Mouse (Mus musculus) c-Kit-positive CD71-negative TER-119-negative erythroid progenitor cells, embryonic 14.5 days (primary cell): ENCODE data around the gene Fau.
"Not testable (repeated sequence)": the region's sequence is repeated elsewhere in the genome, so short reads cannot be mapped to it uniquely, and the experiment has no call there.

ENCODE experiments used
- DNase-seq: peaks from one replicate; pipeline ENCODE4 v3.0.0-alpha.2; 2013; ENCODE audit warnings: low read depth

The Fau gene

DNA sequence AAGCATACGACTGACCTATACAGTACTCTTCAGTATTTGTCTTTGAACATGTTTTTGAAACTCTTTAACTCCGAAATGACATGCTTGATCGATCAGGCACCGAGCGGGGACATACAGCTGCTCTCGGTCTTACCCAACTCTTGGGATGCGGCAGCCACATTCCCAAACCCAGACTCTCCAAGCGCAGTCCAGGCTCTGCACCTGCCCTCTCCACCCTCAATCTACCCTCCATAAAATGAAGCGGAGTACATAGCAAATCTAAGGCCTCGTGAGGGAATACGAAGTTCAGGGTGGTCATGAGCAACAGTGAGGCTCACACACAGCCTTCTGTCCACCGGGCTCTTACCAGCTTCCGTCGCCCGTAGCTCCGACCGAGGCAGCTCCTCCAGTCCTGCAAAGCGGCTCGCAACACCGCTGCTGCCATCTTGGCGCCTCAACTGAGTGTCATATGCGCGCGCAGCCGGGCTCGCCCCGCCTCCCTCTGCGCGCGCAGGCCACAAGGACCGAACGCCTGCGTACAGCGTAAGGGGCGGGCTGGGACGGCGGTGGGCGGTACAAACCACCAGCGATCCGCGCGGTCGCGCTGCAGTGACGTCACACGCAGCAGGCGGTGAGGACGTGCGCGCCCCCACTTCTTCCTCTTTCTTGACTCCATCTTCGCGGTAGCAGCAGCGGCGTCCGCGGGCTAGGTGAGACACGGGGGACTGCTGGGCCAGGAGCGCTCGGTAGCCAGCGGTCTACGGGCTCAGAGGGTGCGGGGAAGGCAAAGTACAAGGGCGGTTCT, at the start of gene Fau, which contains the start of gene Mrpl49:
Gene Fau, plus strand, starts transcription at position 532 of the 784 bp plus-strand sequence.
Gene Mrpl49, minus strand, starts transcription at position 473 of the 784 bp plus-strand sequence.
- DNase-seq, result peak; percentile 94

DNA sequence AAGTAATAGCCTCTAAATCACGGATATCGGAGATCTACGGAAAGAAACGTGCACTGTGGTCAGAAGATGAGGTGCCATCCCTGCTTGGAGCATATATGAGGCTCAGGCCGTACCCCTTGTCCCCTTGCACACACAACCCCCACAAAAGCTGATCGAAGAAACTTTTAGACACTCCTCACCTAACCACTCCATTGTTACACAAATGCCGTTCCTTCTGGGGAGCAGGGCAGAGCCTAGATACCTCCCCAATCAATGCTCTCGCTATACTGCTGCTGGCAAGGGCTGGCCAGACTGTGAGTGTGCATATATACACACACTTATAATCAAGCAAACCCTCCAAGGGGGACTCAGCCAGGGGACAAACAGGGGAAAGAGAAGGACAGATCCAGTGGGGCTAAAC, 48.5 kb upstream of the Fau start:
- DNase-seq, result no peak

DNA sequence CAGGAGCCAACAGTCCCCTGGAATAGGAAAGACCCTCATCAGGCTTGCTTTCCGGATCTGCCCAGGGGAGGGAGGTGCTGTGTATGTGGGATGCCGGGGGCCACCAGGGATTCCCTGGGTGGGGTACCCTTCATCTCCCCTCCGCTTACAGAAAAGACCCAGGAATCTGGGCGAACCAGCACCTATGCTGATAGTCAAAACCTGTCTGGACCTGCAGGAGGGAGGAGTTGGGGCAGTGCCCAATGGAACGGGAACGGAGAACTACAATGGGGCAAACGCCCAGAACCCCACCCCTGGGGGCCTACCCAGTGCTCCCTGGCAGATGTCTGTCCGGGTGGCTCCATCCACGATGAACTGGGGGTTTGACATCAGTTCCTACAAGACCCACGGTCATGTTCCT, 44.0 kb upstream of the Fau start:
- DNase-seq, result no peak

DNA sequence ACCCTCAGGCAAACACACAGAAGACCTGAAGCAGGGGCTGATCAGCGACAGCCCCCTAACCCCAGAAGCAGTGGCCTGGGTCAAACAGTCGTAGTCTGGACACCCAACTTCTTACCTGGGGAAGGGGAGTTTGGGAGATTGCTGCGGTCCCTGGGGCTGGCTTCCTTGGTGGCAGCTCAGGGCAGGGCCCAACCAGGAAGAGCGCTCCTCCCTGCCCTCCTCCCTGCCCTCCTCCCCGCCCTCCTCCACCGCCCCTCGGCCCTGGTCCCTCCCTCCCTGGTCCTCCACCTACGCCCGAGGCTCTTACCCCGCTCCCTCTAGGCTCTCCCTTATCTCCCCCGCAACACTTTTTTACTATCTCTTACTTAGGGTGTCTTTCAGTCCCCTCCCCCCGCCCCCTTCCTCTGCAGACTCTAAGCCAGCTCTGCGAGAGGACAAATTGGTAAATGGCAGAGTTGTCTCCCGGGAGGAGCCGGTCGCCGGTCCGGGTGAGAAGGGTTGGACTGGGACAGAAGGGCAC, 42.6 kb upstream of the Fau start:
- peak; percentile 52 for DNase-seq

DNA sequence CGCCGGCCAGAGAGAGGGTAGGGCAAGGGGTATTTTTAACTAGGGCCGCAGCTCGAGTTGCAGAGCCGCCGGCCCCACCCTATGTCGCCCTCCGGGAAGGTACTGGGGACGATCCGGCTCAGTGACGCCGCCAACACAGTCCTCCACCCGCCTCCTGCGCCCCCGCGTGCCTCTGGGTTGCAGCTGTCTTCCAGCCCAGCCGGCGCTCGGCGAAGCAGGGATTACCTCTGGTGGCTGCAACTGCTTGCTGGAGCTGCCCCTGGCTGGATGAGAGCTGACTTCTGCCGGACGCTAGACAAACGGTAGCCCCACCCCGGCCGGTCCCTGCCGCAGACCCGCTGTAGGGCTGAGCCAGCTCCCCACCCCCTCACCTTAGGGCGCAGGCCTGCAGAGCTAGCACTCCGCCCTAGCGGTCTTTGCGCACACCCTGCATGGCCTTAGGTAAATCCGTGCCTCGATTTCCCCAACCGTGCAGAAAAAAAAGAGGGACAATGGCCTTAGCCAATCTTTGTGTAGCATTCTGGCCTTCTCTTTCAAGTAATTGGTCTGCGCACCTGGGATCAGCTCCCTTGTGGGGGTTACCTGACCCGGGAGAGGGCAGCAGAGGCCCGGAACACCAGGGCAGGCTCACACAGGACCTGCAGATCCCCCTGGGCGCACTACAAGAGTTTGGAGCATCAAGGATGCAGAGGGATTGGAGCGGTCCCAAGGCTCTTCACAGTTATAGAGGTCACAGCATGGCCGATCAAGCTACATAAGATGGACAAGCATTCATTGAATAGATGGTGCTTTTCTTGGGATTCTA, 41.9 kb upstream of the Fau start, which contains the start of gene Capn1:
Gene Capn1, minus strand, starts transcription at position 387 of the 805 bp plus-strand sequence.
- peak; percentile 49 for DNase-seq

DNA sequence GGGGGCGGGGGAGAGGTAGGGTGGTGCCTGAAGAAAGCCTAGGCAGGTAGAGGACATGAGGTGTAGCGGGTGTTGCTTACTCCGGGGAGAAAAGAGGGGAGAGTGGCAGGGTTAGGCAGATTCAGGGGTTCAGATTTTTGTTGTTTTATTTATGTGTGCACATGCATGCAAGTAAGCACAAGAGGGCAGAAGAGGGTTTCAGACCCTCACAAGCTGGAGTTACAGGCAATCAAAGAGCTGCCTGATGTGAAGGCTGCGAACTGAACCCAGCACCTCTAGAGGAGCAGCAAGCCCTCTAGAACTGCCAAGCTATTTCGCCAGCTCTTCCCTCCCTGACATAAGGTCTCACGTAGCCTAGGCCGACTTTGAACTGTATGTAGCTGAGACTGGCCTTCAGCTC, 41.1 kb upstream of the Fau start:
- no peak for DNase-seq

DNA sequence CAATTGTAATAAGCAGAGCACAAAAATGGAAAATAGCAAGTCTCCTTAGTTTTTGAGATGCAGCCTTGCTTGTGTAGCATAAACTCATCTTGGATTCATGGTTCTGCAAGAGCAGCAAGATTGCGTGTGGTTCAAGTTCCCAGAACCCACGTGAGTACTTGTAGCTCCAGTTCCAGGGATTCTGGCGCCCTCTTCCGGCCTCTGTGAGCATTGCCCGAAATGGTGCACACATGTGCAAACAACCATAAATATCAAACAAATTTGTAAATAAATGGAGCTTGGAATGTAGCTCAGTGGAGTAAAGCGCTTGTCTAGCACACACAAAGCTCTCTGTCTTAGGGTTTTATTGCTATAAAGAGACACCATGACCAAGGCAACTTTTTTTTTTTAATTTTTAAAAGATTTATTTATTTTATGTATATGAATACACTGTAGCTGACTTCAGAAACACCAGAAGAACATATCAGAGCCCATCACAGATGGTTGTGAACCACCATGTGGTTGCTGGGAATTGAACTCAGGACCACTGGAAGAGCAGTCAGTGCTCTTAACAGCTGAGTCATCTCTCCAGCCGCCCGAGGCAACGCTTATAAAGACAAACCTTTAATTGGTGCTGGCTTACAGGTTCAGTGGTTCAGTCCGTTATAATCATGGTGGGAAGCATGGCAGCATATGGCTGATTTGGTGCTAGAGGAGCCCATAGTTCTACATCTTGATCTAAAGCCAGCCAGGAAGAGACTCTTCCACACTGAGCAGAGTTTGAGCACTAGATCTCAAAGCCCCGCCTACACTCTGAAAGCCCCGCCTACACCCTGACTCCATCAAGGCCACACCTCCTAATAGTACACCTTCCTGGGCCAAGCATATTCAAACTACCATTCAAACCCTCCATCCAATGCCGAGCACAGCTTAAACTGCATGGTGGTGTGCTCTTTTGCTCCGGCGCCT, 39.2 kb upstream of the Fau start:
- peak; percentile 88 for DNase-seq

DNA sequence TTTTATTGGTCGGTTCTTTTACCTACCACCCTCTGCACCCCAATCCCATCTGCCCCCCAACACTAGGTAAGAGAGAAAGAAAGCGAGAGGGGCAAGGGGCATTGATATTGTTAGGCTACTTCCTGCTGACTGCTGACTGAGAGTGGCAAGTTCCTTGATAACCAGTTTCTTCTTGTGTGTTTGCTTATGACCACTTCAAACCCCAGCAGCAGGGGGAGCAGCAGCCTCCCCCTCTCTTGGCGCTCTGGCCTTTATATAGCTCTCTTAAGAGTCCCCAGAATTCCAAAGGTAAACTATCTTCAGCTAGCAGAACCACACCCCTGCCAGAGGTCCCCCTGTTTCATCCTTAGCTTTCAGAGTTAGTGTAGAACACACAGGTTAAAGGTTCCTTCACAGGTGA, 37.4 kb upstream of the Fau start:
- no peak for DNase-seq

DNA sequence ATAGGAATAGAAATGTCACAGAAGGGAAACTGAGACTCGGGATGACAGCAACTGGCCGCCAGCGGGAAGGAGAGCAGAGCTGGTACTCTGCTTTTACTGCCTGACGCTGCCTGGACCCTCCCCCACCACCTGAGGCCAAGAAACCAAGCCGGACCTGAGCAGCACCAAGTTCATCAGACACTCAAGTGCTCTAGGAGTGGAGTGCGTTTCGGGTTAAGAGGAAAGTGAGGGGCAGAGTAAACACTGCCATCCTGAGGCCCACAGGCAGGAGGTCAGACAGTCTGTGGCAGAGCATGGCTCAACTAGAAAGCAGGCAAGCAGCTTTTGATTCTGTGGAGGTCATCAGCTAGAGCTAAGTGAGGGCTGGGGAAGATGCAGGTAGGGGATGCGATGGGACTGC, 34.6 kb upstream of the Fau start:
- no peak for DNase-seq

DNA sequence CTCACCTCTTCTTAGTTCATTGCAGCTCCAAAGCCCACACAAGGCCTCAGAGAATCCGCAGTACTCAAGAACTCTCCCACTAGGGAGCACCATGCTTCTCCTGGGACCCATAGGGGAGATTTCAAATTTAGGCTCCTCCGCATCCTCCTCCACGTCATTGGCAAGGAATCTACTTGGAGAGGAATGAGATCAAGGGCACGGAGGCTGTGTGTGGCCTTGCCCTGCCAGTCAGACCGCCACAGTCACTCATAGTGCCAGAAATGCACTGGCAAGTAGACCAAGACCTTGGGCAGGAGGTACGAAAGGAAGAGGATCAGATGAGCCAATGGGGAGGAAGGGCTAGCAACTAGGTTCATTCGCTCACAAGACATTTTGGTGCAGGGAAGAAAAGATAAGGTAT, 33.7 kb upstream of the Fau start:
- DNase-seq, result no peak

DNA sequence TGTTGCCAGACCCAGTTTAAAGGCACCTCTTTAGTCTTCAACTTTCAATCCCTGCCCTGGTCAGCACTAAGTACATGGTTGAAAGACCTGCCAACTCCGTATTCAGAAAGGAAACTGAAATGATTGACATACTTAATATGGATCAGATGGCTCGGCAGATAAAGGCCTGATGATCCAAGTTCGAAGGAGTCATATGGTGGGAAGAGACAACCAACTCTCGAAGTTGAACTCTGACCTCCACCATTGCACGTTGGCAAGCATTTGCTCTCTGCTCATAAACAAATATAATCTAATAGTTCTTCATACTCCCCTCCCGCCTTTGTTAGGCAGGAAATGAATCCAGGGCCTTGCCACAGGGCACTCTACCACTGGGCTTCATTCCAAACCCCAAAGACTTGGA, 28.7 kb upstream of the Fau start:
- no peak for DNase-seq

DNA sequence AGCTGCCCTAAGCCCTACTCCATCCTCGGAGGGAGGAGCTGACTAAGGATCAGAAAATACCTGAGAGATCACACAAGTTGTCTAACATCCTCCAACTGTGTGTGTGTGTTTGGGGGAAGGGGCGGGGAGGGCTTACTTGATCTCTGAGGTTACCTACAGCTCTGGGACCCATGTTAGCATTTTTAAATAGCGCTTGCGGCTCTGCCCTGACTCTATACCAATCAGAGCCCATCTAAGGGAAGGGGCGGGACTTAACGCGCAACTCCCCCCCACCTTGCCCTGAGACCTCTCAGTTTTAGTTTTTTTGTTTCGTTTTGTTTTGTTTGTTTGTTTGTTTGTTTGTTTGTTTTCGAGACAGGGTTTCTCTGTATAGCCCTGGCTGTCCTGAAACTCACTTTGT, 28.2 kb upstream of the Fau start:
- DNase-seq, result no peak

DNA sequence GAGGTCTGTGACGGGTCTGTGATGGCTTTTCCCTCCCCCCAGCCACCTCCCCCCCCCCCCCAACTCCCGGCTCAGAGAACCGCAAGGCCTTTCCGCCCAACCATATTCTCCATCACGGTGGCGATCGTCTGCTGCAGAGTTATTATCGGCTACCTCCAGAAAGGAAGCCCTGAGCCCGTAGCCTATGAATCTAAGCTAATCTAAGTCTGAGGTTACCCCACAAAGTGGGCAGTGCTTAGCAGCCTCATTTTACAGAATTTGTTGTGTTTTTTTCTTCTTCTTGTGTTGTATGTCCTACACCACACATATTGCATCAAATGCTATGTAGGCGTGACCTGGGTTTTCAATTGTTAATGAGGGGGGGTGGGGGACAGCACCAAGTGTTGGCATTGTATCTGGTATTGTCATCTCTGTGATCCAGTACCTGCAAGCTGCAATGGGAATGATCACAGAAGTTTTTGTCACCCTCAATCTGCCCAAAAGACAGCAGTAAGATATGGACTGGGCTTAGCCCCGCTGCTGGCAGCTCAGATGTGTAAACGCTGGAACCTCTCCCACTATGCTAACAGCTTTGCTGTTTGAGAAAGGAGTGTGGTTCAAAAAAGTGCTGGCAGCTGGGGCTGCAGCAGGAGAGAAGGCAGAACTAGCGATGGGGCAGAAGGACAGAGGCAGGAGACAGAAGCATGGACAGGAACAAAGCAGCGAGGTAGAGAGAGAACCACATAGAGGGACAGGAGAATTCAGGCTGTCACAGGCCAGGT, 26.9 kb upstream of the Fau start:
- no peak for DNase-seq

DNA sequence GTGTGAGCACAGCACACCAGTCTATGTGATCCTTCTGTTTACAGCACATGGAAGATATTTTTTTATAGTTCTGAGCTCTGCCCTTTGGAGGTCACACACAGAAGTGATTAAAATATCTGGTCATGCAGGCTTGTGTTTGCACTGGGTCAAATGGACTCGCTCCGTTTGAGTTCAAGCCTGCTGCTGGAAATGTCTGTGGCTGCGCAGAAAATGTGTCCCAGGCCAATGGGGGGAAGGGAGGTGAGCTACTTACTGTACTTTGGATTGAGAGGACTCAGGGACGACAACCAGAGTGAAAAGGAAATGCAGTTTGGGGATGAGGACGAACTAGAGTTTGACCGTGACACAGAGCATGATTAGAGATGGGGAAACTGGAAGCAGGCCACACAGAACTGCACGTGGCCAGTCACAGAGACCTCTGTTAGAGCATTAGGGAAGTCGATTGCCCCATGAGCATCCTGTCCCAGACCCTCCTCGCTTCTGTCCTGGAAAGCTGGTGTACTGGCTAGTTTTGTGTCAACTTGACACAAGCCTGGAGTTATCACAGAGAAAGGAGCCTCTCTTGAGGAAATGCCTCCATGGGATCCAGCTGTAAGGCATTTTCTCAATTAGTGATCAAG, 21.6 kb upstream of the Fau start:
- DNase-seq, result no peak

DNA sequence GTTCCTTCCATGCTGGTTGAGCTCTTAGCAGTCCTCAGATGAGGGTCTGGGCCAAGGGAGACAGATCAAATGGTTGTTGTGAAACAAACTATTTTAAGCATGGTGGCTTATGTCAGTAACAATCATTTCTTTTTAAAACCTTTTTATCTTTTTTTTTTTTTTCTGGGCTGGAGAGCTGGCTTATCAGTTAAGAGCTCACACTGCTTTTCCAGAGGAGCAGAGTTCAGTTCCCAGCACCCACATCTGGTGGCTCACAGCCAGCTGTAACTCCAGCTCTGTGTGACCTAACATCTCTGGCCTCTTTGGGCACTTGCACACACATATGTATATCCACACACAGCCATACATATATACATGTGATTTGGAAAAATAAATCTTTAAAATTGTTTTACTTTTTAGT, 19.9 kb upstream of the Fau start:
- no peak for DNase-seq

DNA sequence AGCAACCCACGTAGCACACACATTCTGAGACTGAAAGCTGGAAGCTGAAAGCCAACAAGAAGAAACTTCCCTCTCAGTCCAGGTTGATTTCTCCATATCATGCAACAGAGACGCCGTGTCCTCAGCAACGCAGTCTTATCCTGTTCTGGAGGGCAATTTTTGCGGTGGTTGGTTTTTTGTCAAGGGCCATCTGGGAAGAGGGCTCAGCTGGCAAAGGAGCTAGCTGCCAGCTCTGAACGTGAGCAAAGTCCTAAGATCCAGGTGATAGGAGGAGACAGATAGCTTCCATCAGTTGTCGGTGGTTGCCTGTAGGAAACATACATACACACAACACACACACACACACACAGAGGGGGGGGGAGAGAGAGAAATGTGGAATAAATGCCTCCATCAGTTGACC, 19.3 kb upstream of the Fau start:
- DNase-seq, result no peak

DNA sequence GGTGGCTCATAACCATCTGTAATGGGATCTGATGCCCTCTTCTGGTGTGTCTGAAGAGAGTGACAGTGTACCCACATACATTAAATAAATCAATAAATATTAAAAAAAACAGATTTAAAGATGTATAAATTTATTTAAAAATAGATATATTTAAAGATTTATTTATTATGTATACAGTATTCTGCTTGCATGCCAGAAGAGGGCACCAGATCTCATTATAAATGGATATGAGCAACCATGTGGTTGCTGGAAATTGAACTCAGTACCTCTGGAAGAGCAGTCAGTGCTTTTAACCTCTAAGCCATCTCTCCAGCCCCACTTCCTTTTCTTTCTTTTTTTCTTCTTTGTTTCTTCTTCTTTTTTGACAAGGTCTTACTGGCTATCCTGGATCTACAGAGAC, 17.6 kb upstream of the Fau start:
- DNase-seq, result no peak

DNA sequence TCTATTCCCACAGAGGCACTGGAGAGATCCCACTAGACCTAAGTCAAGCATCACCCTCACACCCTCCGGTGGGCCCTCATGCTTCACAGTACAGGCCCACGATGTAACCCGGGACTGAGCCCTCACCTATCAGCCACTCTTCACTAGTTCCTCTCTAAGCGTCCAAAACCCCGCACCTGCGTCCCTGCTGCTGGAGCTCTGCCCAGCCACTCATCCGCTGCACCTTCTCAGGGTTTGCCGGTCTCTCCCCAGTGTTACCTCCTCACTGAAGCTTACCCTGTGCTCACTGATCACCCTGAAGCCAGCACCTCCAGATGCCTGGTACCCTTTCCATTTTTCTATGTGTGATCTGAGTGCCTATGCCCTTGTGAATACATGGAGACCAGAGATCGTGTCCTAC, 15.4 kb upstream of the Fau start:
- no peak for DNase-seq

DNA sequence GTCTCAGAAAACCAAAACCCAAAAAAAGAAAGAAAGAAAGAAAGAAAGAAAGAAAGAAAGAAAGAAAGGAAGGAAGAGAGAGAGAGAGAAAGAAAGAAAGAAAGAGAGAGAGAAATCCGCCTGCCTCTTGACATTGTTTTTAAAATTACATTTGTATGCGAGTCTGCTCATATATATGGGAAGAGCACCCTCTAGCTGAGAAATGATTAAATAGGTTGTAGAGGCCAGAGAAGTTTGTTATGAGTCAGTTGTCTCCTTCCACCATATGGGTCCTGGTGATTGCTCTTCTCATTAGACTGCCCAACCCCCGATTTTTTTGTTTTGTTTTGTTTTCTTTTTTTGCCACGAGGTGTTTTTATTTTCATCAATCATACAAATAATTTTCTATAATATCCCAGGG, 13.5 kb upstream of the Fau start:
- not testable (repeated sequence) for DNase-seq

DNA sequence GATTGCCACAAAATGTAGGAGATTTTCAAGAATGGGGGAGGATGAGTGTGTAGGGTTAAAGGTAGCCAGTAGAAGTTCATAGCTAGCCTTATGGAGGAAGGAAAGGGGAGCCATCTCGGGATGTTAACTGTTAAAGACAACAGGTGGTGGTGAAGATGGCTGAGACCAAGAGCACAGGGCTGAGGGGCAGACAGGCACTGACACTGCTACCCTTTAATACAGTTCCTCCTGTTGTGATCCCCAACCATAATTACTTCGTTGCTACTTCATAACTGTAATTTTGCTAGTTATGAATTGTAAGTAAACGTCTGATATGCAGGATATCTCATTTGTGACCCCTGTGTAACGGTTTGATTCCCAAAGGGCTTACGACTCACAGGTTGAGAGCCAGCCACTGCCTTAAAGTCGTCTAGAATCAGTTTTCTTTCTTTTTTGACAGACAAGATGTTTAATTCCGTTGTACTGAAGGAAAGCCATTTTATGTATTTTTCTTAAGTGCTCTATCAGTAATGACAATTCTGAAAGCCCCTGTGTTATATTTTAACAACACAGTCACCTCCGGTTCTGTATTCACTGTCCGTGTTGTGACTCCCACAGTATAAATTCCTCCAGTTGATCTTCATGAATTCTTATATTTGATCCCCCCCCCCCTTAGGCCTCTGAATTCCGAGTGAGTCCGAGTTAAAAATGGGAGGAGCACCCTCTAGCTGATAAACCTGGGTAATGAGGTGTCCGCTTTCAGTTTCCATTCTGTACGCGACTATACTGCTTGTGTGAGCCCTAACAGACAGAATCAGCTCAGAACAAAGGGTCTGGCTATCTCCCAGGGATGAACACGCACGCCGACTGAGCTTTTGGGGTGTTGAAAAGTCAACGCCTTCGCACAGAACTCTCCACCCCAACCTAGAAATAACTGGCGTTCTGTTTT, 12.0 kb upstream of the Fau start:
- no peak for DNase-seq
